Mouse (Mus musculus): ENCODE data around the gene Birc2.

DNA sequence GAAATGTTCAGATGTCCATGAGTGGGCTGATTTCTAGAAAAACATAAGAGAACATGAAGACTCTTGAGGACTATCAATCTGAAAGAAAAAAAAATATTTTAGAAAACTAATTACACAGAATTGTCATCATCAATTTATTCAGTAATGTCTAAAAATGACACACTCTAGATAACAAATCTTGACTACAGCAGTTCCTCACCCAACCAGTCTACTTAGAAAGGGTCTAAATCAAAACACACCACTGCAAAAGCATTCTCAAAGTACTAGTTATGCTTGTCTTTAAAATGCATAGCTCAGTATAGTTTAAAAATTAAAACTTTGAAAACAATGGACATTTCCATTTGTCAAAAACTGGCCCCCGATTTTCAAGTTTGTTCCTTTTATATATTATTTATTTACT, 1.6 kb downstream of the Birc2 start:
- TF ChIP-seq CTCF (IDR thresholded peaks at IDR 0.05; ENCODE audit: control insufficient read depth, insufficient read depth, insufficient replicate concordance, low read depth, low read length) (no peak), POLR2A (IDR thresholded peaks at IDR 0.05; ENCODE audit: control insufficient read depth, low read depth, low read length) (no peak)
